Mouse (Mus musculus) testis, adult 2 months (tissue): Measurements from ENCODE around the gene Vangl1. TPM values are rescaled to one million over a fixed set of nuclear protein-coding genes. Genes with fewer than 3 reads are reported as not detected.

Experiments
- H3K27ac ChIP-seq: fragments of 200-500 bp; 2 replicates; pipeline ENCODE4 v1.5.1; 2012; ENCODE audit warnings: low read depth, low read length; ENCODE audit not compliant: control insufficient read depth, insufficient read depth
- H3K27me3 ChIP-seq: fragments of 200-500 bp; 2 replicates; pipeline ENCODE4 v1.6.1; 2012; ENCODE audit warnings: mild to moderate bottlenecking, low read length, moderate library complexity; ENCODE audit not compliant: control insufficient read depth, insufficient read depth
- H3K36me3 ChIP-seq: fragments of 200-500 bp; 2 replicates; pipeline ENCODE4 v1.6.1; 2012; ENCODE audit warnings: mild to moderate bottlenecking, low read length; ENCODE audit not compliant: control insufficient read depth, insufficient read depth
- H3K4me1 ChIP-seq: fragments of 200-500 bp; 2 replicates; pipeline ENCODE4 v1.6.1; 2012; ENCODE audit warnings: low read length; ENCODE audit not compliant: control insufficient read depth, insufficient read depth
- H3K4me3 ChIP-seq: fragments of 200-500 bp; 2 replicates; pipeline ENCODE4 v1.5.1; 2012; ENCODE audit warnings: low read depth, mild to moderate bottlenecking, low read length, moderate library complexity, mixed read lengths; ENCODE audit not compliant: control insufficient read depth
- CTCF ChIP-seq: fragments of 200-500 bp; IDR thresholded peaks from 2 replicates; pipeline ENCODE4 v1.5.1; 2012; ENCODE audit warnings: low read depth, mild to moderate bottlenecking, inconsistent platforms, low read length, moderate library complexity; ENCODE audit not compliant: control insufficient read depth, insufficient read depth, insufficient replicate concordance
- POLR2A ChIP-seq: fragments of 200-500 bp; IDR thresholded peaks from 2 replicates; pipeline ENCODE4 v1.6.1; 2012; ENCODE audit warnings: low read depth, mild to moderate bottlenecking, inconsistent platforms, low read length, moderate library complexity; ENCODE audit not compliant: control insufficient read depth
- polyA plus RNA-seq: library from polyadenylated mRNA; depleted of rRNA; stranded (reverse); fragments of >200 nt; gene quantifications from 2 replicates; pipeline ENCODE4 v1.2.3, GENCODE M21; 2012

Gene Vangl1
- polyA plus RNA-seq, 1 experiment, result 1.3 TPM

DNA sequence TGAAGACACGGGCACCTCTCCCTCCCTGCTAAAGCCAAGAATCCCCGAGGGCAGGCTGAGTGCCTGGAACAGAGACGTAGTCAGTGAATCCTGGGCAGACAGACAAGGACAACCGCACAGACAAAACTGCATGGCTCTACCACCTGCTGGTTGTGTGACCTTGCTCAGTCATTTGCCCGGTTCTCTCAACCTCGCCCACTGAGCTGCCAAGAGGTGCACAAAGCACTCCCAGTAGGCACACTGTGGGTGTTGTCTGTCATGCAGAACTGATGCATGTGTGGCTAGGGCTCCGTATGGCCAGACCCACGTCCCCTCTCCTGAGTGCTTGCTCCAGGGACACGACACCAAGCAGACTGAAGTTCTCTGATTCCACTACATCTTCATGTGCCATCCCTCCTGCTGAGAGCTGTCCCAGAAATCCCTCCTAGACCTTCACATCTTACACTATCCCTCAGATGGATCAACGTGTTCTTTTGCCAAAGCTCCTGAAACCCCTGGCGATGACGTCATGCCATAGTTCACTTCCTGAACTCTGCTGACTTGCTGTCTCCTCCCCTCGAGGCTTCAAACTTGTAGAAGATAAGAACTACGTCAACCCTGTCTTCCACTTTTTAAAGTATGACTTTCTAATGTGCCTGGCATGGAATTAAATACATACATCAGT lies 45.6 kb downstream of the Vangl1 start:
- H3K4me1 ChIP-seq, result no peaks in the 10 kb centered on the region
- H3K27ac ChIP-seq, result no peak overlapping the region
- H3K27me3 ChIP-seq, result no peaks in the 10 kb centered on the region
- TF ChIP-seq CTCF (no peak), POLR2A (no peak)
- no peaks in the 10 kb centered on the region for H3K36me3 ChIP-seq
- no peak overlapping the region for H3K4me3 ChIP-seq

- Histone ChIP-seq H3K27ac (no peak overlapping the region), H3K4me3 (no peak overlapping the region), H3K4me1 (no peaks in the 10 kb centered on the region), H3K36me3 (no peaks in the 10 kb centered on the region), H3K27me3 (no peaks in the 10 kb centered on the region)
- TF ChIP-seq CTCF (no peak), POLR2A (no peak)
Measured at GRCm38 (mm10) chr3:102157652-102158051, 46.8 kb downstream of the Vangl1 start.

DNA sequence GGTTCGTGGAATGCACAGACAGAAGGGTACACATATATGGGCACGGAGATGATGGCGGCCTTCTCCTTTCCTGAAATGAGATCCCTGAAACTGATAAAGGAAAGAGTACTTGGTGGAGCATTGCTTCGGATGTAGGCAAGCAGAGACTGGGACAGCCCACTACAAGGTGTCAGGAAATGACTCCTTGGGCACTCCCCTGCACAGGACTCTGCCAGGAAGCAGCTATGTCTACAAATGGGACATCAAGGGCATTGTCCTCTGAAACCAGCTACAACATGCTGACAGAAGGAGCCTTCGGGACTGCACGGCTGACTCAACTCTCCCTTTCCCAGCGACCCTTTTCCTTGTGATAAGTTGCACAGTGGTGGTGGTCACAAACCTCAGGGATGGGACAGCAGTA lies 47.8 kb downstream of the Vangl1 start:
- TF ChIP-seq POLR2A (no peak), CTCF (no peak)
- H3K4me3 ChIP-seq, result no peak overlapping the region
- no peaks in the 10 kb centered on the region for H3K4me1 ChIP-seq
- H3K27ac ChIP-seq, result no peak overlapping the region
- H3K36me3 ChIP-seq, result no peaks in the 10 kb centered on the region
- no peaks in the 10 kb centered on the region for H3K27me3 ChIP-seq

DNA sequence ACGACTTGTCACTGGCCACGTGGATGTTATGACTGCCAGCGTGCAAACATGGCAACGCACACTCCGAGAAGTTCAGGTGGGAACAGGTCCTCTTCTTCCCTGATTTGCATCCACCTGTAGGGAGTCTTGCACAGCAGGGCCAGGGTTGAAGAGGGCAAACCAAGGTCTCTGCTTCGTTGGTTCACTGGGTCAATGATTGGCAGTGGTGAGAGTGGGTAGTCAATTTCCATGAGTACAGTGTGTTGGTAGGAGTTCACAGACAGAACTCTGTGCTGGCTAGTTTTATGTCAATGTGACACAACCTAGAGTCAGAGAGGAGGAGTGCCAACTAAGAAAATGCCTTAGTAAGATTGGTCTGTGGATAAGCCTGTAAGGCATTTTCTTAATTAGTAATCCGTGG lies 50.4 kb downstream of the Vangl1 start:
- TF ChIP-seq POLR2A (no peak), CTCF (no peak)
- H3K27me3 ChIP-seq, result no peaks in the 10 kb centered on the region
- peaks cover 3% of the 10 kb centered on the region; the same call in 1 of the 2 replicates for H3K4me1 ChIP-seq
- no peak overlapping the region for H3K4me3 ChIP-seq
- no peak overlapping the region for H3K27ac ChIP-seq
- no peaks in the 10 kb centered on the region for H3K36me3 ChIP-seq

DNA sequence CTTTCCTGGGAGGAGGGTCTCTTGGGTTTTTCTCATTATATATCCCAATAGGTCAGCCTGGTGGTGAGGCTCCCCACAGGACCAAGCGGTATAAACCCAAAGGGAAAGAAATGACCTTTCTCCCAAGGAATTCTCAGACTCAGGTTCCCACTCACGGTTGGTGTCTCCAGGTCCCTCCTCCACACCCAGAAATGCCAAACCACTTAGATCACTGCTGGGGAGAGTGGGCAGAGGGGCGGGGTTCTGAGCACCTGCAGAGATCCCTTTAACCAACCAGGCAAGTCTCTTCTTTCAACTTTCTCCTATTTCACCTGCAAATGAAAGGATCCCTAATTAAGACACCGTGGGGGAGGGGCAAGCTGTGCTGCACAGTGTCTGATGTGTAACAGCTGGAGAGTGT lies 51.6 kb downstream of the Vangl1 start:
- Histone ChIP-seq H3K27ac (no peak overlapping the region), H3K27me3 (no peaks in the 10 kb centered on the region), H3K36me3 (no peaks in the 10 kb centered on the region), H3K4me1 (peaks cover 3% of the 10 kb centered on the region; the same call in 1 of the 2 replicates), H3K4me3 (no peak overlapping the region)
- TF ChIP-seq CTCF, result no peak

GRCm38 (mm10) chr3:102152471-102152870 lies 52.0 kb downstream of the Vangl1 start:
- no peak for TF ChIP-seq CTCF
- TF ChIP-seq POLR2A, result no peak
- Histone ChIP-seq H3K4me1 (peaks cover 3% of the 10 kb centered on the region; the same call in 1 of the 2 replicates), H3K27me3 (no peaks in the 10 kb centered on the region), H3K36me3 (no peaks in the 10 kb centered on the region), H3K27ac (no peak overlapping the region), H3K4me3 (no peak overlapping the region)

- Histone ChIP-seq H3K4me1 (peaks cover 3% of the 10 kb centered on the region; the same call in 1 of the 2 replicates), H3K27me3 (no peaks in the 10 kb centered on the region), H3K4me3 (no peak overlapping the region), H3K36me3 (no peaks in the 10 kb centered on the region), H3K27ac (no peak overlapping the region)
- TF ChIP-seq POLR2A (no peak), CTCF (no peak)
Measured at GRCm38 (mm10) chr3:102151850-102152249, 52.6 kb downstream of the Vangl1 start.
